Mouse (Mus musculus): ENCODE data around the gene Olfr1388. TPM values are rescaled to one million over a fixed set of nuclear protein-coding genes. Genes with fewer than 3 reads are reported as not detected.
"Not testable (repeated sequence)": the region's sequence is repeated elsewhere in the genome, so short reads cannot be mapped to it uniquely, and the experiment has no call there.

Olfr1388 gene
- 0.19 and 0.21 TPM in 2 replicates for polyA plus RNA-seq (2014; fragmentation: Nextera tagmentation; extraction: Ambion mirVana)

DNA sequence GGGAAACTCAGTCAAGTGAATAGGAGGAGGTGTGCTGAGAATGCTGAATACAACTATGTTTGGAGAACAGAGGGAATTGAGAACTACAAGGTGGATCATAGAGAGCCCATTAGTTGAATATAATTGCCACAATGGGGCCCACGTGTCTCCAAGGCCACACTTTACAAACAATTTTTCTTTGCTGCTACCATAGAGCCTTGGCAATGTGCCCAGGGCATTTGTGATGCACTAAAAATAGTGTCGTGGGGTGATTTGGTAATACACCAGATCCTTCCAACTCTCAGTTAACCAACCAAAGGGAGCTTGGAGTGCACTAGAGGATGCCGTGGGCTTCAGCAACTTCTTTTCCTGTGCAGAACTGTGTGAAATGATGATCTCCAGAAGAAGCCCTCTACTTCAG, at the start of gene Olfr1388:
TSS of gene Olfr1388 (plus strand) at position 214 of the 400 bp plus-strand sequence.
- H3K9me3 ChIP-seq (ENCODE audit: control insufficient read depth, low read length) = no peaks in the 10 kb centered on the region
- H3K9ac ChIP-seq (ENCODE audit: low read depth, low read length) = no peak within 1 kb of the TSS
- no peak for DNase-seq (ENCODE audit: low spot score)
- H3K4me2 ChIP-seq = no peak within 1 kb of the TSS
- ATAC-seq (replicated peaks; ENCODE audit: low FRiP score) = no peak
- H3K27ac ChIP-seq (ENCODE audit: low read depth, low read length) = no peak within 1 kb of the TSS
- no peaks in the 10 kb centered on the region for H3K4me1 ChIP-seq (replicated peaks; ENCODE audit: control insufficient read depth, insufficient read depth, low read length)
- no peaks in the 10 kb centered on the region for H3K36me3 ChIP-seq (ENCODE audit: control insufficient read depth, insufficient read depth, low read length)
- 73% methylated on average over 3 of the region's 3 CpGs for WGBS
- H3K27me3 ChIP-seq (replicated peaks; ENCODE audit: control insufficient read depth, insufficient read depth, low read length) = no peaks in the 10 kb centered on the region
- no peak within 1 kb of the TSS for H3K4me3 ChIP-seq (ENCODE audit: low read depth, low read length)

DNA sequence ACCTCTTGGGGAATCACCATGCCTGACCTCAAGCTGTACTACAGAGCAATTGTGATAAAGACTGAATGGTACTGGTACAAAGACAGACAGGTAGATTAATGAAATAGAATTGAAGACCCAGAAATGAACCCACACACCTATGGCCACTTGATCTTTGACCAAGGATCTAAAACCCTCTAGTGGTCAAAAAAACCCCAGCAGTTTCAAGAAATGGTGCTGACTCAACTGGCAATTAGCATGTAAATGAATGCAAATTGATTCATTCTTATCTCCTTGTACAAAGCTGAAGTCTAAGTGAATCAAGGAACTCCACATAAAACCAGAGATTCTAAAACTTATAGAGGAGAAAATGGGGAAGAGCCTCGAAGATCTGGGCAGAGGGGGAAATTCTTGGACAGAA, 43.7 kb upstream of the Olfr1388 start:
- not testable (repeated sequence) for H3K4me2 ChIP-seq; H3K27me3 ChIP-seq (replicated peaks; ENCODE audit: control insufficient read depth, insufficient read depth, low read length); H3K4me3 ChIP-seq (ENCODE audit: low read depth, low read length); ATAC-seq (replicated peaks; ENCODE audit: low FRiP score); H3K4me1 ChIP-seq (replicated peaks; ENCODE audit: control insufficient read depth, insufficient read depth, low read length); H3K9ac ChIP-seq (ENCODE audit: low read depth, low read length); H3K27ac ChIP-seq (ENCODE audit: low read depth, low read length); H3K9me3 ChIP-seq (ENCODE audit: control insufficient read depth, low read length); H3K36me3 ChIP-seq (ENCODE audit: control insufficient read depth, insufficient read depth, low read length); DNase-seq (ENCODE audit: low spot score)
- 68% methylated on average over 1 of the region's 1 CpGs for WGBS

DNA sequence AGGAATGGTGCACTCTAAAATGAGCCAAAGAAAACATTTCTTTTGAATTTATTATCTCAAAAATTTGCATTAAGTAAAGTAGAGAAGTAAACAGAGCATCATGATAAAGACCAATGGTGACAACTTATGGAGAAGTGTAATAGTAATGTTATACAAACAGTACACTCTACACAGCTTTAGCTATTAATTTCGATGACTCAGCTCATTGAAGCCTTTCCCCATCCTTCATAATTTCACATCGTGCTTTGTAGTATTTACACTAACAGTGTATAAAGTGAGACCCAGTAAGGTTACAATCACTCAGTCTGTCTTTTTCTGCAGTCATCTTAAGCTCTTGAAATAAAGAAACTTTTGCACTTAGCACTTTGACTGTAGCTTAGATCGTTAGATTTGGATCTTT, 29.6 kb upstream of the Olfr1388 start:
- no peaks in the 10 kb centered on the region for H3K9me3 ChIP-seq (ENCODE audit: control insufficient read depth, low read length)
- no peaks in the 10 kb centered on the region for H3K36me3 ChIP-seq (ENCODE audit: control insufficient read depth, insufficient read depth, low read length)
- no peak overlapping the region for H3K4me3 ChIP-seq (ENCODE audit: low read depth, low read length)
- DNase-seq (ENCODE audit: low spot score) (no peak), ATAC-seq (replicated peaks; ENCODE audit: low FRiP score) (no peak)
- H3K4me2 ChIP-seq = no peak overlapping the region
- H3K4me1 ChIP-seq (replicated peaks; ENCODE audit: control insufficient read depth, insufficient read depth, low read length) = no peaks in the 10 kb centered on the region
- no peak overlapping the region for H3K9ac ChIP-seq (ENCODE audit: low read depth, low read length)
- H3K27ac ChIP-seq (ENCODE audit: low read depth, low read length) = no peak overlapping the region
- 66% methylated on average over 3 of the region's 3 CpGs for WGBS
- no peaks in the 10 kb centered on the region for H3K27me3 ChIP-seq (replicated peaks; ENCODE audit: control insufficient read depth, insufficient read depth, low read length)

DNA sequence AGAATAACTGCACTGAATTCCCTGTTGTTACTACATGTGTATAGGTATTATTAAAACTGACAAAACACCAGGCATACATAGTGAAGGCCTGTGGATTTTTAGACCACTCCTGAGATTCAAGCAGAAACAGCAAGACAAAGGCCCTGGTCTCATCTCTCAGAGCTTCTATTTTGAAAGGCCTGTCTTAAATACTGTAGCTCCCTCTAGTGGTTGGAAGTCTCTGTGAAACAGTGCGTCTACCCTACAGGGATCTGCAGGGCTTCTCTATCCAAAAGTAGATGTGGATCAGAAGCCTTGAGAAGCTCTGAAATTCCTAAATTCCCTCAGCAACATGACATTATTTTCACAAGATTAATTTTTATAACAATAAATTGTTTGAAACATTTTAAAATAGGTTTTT, 25.9 kb upstream of the Olfr1388 start:
- ATAC-seq (replicated peaks; ENCODE audit: low FRiP score) = 0 out of 2 replicates have a peak, but pooled peaks have one; percentile 43
- Histone ChIP-seq H3K4me3 (ENCODE audit: low read depth, low read length) (no peak overlapping the region), H3K9me3 (ENCODE audit: control insufficient read depth, low read length) (no peaks in the 10 kb centered on the region), H3K27me3 (replicated peaks; ENCODE audit: control insufficient read depth, insufficient read depth, low read length) (no peaks in the 10 kb centered on the region), H3K4me1 (replicated peaks; ENCODE audit: control insufficient read depth, insufficient read depth, low read length) (no peaks in the 10 kb centered on the region), H3K4me2 (no peak overlapping the region), H3K27ac (ENCODE audit: low read depth, low read length) (no peak overlapping the region), H3K9ac (ENCODE audit: low read depth, low read length) (no peak overlapping the region), H3K36me3 (ENCODE audit: control insufficient read depth, insufficient read depth, low read length) (no peaks in the 10 kb centered on the region)
- 19% methylated on average over 1 of the region's 1 CpGs for WGBS
- no peak for DNase-seq (ENCODE audit: low spot score)

DNA sequence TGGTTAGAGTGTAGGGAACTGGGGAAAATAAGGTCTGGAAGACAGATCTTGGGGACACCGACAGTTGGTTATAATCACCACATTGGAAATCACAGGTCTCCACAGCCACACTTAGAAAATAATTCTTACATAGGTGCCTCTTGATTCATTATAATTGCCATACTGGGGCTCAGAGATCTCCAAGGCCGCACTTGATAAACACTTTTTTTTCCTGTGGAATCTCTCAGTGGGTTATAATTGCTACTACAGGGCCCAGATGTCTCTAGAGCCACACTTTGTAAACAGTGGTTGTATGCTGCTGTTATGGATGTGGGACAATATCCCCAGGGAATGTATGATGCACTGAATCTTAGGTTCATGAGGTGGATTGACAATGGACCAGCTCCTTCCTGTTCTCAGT, 13.7 kb upstream of the Olfr1388 start, which contains the start of gene Olfr1389:
TSS of gene Olfr1389 (plus strand) at position 301 of the 400 bp plus-strand sequence.
- WGBS = 76% methylated on average over 2 of the region's 2 CpGs
- H3K4me1 ChIP-seq (replicated peaks; ENCODE audit: control insufficient read depth, insufficient read depth, low read length) = no peaks in the 10 kb centered on the region
- DNase-seq (ENCODE audit: low spot score) (no peak), ATAC-seq (replicated peaks; ENCODE audit: low FRiP score) (no peak)
- no peaks in the 10 kb centered on the region for H3K27me3 ChIP-seq (replicated peaks; ENCODE audit: control insufficient read depth, insufficient read depth, low read length)
- H3K36me3 ChIP-seq (ENCODE audit: control insufficient read depth, insufficient read depth, low read length) = no peaks in the 10 kb centered on the region
- no peak within 1 kb of the TSS for H3K27ac ChIP-seq (ENCODE audit: low read depth, low read length)
- no peak within 1 kb of the TSS for H3K4me2 ChIP-seq
- no peak within 1 kb of the TSS for H3K9ac ChIP-seq (ENCODE audit: low read depth, low read length)
- no peaks in the 10 kb centered on the region for H3K9me3 ChIP-seq (ENCODE audit: control insufficient read depth, low read length)
- H3K4me3 ChIP-seq (ENCODE audit: low read depth, low read length) = no peak within 1 kb of the TSS

DNA sequence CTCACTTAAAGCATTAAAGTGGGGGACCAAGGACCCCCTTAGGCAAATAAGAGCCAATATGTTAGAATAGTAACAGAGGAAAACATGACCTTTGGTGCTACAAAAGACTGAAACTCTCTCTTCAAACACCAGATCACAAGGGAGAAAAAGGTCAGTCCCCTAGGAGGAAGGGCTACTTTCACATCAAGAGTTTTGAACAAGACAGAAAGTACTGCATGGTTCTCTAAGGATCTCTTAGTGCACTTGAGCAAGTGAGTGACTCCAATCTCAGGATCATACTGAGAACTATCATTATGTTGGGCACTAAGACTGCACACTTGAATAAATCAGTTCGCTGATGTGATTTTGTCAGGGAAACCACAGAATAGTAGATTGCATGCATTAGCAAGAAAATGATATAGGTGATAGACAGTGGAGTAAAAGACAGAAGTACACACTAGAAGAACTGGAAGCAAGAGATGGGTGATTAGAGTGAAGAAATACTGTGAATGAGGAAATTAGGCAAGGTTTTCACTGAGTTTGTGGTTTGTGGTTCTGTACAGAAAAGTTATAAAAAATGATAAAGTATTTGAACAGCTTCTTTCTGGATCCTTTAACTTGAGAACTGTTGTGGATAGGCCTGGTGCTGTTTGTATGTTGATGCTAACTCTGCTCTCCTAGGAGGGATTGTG, 11.0 kb upstream of the Olfr1388 start:
- DNase-seq (ENCODE audit: low spot score) (no peak), ATAC-seq (replicated peaks; ENCODE audit: low FRiP score) (no peak)
- Histone ChIP-seq H3K4me2 (no peak overlapping the region), H3K4me3 (ENCODE audit: low read depth, low read length) (no peak overlapping the region), H3K27me3 (replicated peaks; ENCODE audit: control insufficient read depth, insufficient read depth, low read length) (no peaks in the 10 kb centered on the region), H3K9me3 (ENCODE audit: control insufficient read depth, low read length) (no peaks in the 10 kb centered on the region), H3K4me1 (replicated peaks; ENCODE audit: control insufficient read depth, insufficient read depth, low read length) (no peaks in the 10 kb centered on the region), H3K27ac (ENCODE audit: low read depth, low read length) (no peak overlapping the region), H3K36me3 (ENCODE audit: control insufficient read depth, insufficient read depth, low read length) (no peaks in the 10 kb centered on the region), H3K9ac (ENCODE audit: low read depth, low read length) (no peak overlapping the region)
- WGBS = 68% methylated on average over 1 of the region's 1 CpGs

DNA sequence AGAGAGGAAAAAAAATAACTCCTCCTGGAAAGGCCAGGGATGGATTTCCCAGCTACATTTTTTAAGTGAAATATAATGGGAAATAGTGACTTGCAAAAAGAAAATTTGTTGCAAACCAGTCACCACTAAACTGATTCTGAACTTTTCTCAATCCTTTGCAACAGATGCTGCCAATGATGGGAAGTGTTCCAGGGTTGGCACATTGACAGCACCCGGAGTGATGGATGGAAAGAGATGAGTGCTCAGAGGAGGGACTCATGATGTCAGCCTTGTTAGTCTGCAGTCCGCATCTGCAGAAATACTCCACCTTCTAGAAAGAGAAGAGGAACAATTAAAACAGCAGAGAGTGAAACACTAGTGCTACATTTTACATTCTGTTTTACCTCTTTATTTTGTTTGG, 6.8 kb upstream of the Olfr1388 start:
- Histone ChIP-seq H3K36me3 (ENCODE audit: control insufficient read depth, insufficient read depth, low read length) (no peaks in the 10 kb centered on the region), H3K9ac (ENCODE audit: low read depth, low read length) (no peak overlapping the region), H3K4me1 (replicated peaks; ENCODE audit: control insufficient read depth, insufficient read depth, low read length) (no peaks in the 10 kb centered on the region), H3K4me3 (ENCODE audit: low read depth, low read length) (no peak overlapping the region), H3K27me3 (replicated peaks; ENCODE audit: control insufficient read depth, insufficient read depth, low read length) (no peaks in the 10 kb centered on the region), H3K4me2 (no peak overlapping the region), H3K9me3 (ENCODE audit: control insufficient read depth, low read length) (no peaks in the 10 kb centered on the region), H3K27ac (ENCODE audit: low read depth, low read length) (no peak overlapping the region)
- ATAC-seq (replicated peaks; ENCODE audit: low FRiP score) (no peak), DNase-seq (ENCODE audit: low spot score) (no peak)
- WGBS = 82% methylated on average over 2 of the region's 2 CpGs

DNA sequence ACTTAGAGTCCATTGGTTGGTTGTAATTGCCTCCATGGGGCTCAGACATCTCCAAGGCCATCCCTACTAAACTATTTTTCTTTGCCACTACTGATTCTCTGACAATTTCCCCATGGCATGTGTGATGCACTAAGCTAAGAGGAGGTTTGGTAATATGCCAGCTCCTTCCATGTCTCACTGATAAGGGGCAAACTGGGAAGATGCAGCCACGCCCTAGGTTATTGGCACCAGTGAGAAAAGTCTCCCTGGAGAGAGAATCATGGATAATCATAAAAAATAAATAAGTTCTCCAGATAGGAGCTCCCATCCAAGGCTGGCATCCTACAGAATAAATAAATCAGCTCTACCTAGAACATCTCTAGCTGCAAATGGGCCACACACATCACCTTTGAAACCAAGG, 18.6 kb downstream of the Olfr1388 start, which contains the start of gene Olfr1387:
TSS of gene Olfr1387 (plus strand) at position 301 of the 400 bp plus-strand sequence.
- Histone ChIP-seq H3K27me3 (replicated peaks; ENCODE audit: control insufficient read depth, insufficient read depth, low read length) (no peaks in the 10 kb centered on the region), H3K9ac (ENCODE audit: low read depth, low read length) (no peak within 1 kb of the TSS), H3K27ac (ENCODE audit: low read depth, low read length) (no peak within 1 kb of the TSS), H3K9me3 (ENCODE audit: control insufficient read depth, low read length) (no peaks in the 10 kb centered on the region), H3K4me3 (ENCODE audit: low read depth, low read length) (no peak within 1 kb of the TSS), H3K4me1 (replicated peaks; ENCODE audit: control insufficient read depth, insufficient read depth, low read length) (no peaks in the 10 kb centered on the region), H3K36me3 (ENCODE audit: control insufficient read depth, insufficient read depth, low read length) (no peaks in the 10 kb centered on the region), H3K4me2 (no peak within 1 kb of the TSS)
- DNase-seq (ENCODE audit: low spot score) (no peak), ATAC-seq (replicated peaks; ENCODE audit: low FRiP score) (no peak)
- WGBS = 68% methylated on average over 1 of the region's 1 CpGs

DNA sequence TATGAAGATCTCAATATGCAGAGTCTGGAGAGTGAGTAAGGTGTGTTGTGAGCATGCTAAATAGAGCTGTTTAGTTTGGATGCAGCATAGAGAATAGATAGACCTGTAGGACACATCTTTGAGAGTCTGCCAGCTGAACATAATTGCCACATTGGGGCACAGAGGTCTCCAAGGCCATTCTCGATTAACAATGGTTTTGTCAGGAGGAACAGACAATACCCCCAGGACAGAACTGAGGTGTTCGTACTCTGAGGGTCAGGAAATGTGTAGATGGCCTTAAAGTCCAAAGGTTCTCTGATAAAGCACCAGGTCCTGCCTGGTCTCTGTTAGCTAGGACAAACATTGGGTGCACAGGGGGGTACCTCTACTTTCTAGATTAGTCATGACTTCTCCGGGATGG, 28.3 kb downstream of the Olfr1388 start, which contains the start of gene Olfr1386:
TSS of gene Olfr1386 (plus strand) at position 301 of the 400 bp plus-strand sequence.
- H3K4me2 ChIP-seq; DNase-seq (ENCODE audit: low spot score); H3K4me3 ChIP-seq (ENCODE audit: low read depth, low read length); H3K27ac ChIP-seq (ENCODE audit: low read depth, low read length); H3K36me3 ChIP-seq (ENCODE audit: control insufficient read depth, insufficient read depth, low read length); H3K9ac ChIP-seq (ENCODE audit: low read depth, low read length); H3K27me3 ChIP-seq (replicated peaks; ENCODE audit: control insufficient read depth, insufficient read depth, low read length); H3K9me3 ChIP-seq (ENCODE audit: control insufficient read depth, low read length); H3K4me1 ChIP-seq (replicated peaks; ENCODE audit: control insufficient read depth, insufficient read depth, low read length); ATAC-seq (replicated peaks; ENCODE audit: low FRiP score): not testable (repeated sequence)
- 70% methylated on average over 2 of the region's 3 CpGs for WGBS

Data from liver, embryonic 11.5 days (tissue).